Mouse (Mus musculus) stomach, postnatal 0 days (tissue): ENCODE measurements at regions not wholly inside any gene's neighbourhood (a gene's known extent, or its start where the extent isn't known, plus 50 kb on each side); places are given as distances from the start of the nearest gene placed in this dataset.

ENCODE experiments used
- ATAC-seq: fragments of 200-750 bp; cut with Nextera tagmentation; 2 replicates; pipeline ENCODE4 v1.8.0; 2017; ENCODE audit not compliant: low FRiP score, low TSS enrichment
- DNase-seq: peaks from one replicate; pipeline ENCODE4 v3.0.0-alpha.2; 2016; ENCODE audit warnings: low spot score
- H3K27ac ChIP-seq: fragments of 300-500 bp; sonication (generic); replicated peaks from 2 replicates; pipeline ENCODE4 v1.5.1; 2014; ENCODE audit warnings: mild to moderate bottlenecking, control low read depth
- H3K27me3 ChIP-seq: fragments of 300-500 bp; sonication (generic); 2 replicates; pipeline ENCODE4 v1.6.1; 2014; ENCODE audit warnings: low read length; ENCODE audit not compliant: control insufficient read depth, insufficient read depth
- H3K36me3 ChIP-seq: fragments of 300-500 bp; sonication (generic); 2 replicates; pipeline ENCODE4 v1.6.1; 2014; ENCODE audit warnings: low read length, mixed read lengths; ENCODE audit not compliant: control insufficient read depth, insufficient read depth
- H3K4me1 ChIP-seq: fragments of 300-500 bp; sonication (generic); replicated peaks from 2 replicates; pipeline ENCODE4 v1.6.1; 2014; ENCODE audit warnings: antibody characterized with exemption; ENCODE audit not compliant: control insufficient read depth, insufficient read depth
- H3K4me2 ChIP-seq: fragments of 300-500 bp; sonication (generic); replicated peaks from 2 replicates; pipeline ENCODE4 v1.6.1; 2014; ENCODE audit warnings: low read depth, mild to moderate bottlenecking, control low read depth, moderate library complexity
- H3K4me3 ChIP-seq: fragments of 300-500 bp; sonication (generic); 2 replicates; pipeline ENCODE4 v1.5.1; 2014; ENCODE audit warnings: low read depth, low read length, control low read depth
- H3K9ac ChIP-seq: fragments of 300-500 bp; sonication (generic); 2 replicates; pipeline ENCODE4 v1.6.1; 2014; ENCODE audit warnings: mild to moderate bottlenecking, low read length, control low read depth, mixed read lengths
- H3K9me3 ChIP-seq: fragments of 300-500 bp; sonication (generic); 2 replicates; pipeline ENCODE4 v1.6.1; 2016; ENCODE audit warnings: low read length; ENCODE audit not compliant: control insufficient read depth
- CTCF ChIP-seq: IDR thresholded peaks from 2 replicates; pipeline ENCODE4 v1.5.1; 2016; ENCODE audit warnings: antibody characterized with exemption, low read depth, mild to moderate bottlenecking, moderate library complexity
- EP300 ChIP-seq: optimal IDR thresholded peaks from 2 replicates; pipeline ENCODE3; 2016; ENCODE audit warnings: antibody characterized with exemption
- WGBS: fragments of 180-500 bp; shearing (Covaris S2); extraction: QIAGEN DNeasy Blood & Tissue Kit; methylation state at CpG from one replicate; pipeline ENCODE4 v1.1.7; 2014; 5-methylcytosine and 5-hydroxymethylcytosine counted together

- Histone ChIP-seq H3K4me2 (no peak overlapping the region), H3K27ac (no peak overlapping the region), H3K9me3 (no peaks in the 10 kb centered on the region), H3K4me3 (no peak overlapping the region), H3K9ac (no peak overlapping the region), H3K36me3 (no peaks in the 10 kb centered on the region), H3K4me1 (no peaks in the 10 kb centered on the region), H3K27me3 (no peaks in the 10 kb centered on the region)
- DNase-seq (no peak), ATAC-seq (no peak)
- TF ChIP-seq EP300 (no peak), CTCF (no peak)
- 72% methylated on average over 11 of the region's 11 CpGs for WGBS
These were observed 87.2 kb upstream of the Plppr5 start for GRCm38 (mm10) chr3:117487281-117488027.

- no peaks in the 10 kb centered on the region for H3K36me3 ChIP-seq
- 68% methylated on average over 2 of the region's 2 CpGs for WGBS
- no peak for DNase-seq
- no peaks in the 10 kb centered on the region for H3K9me3 ChIP-seq
- H3K4me3 ChIP-seq: no peak overlapping the region
- ATAC-seq: no peak
- H3K27me3 ChIP-seq: no peaks in the 10 kb centered on the region
- H3K4me1 ChIP-seq: no peaks in the 10 kb centered on the region
- no peak overlapping the region for H3K4me2 ChIP-seq
- H3K9ac ChIP-seq: no peak overlapping the region
- no peak overlapping the region for H3K27ac ChIP-seq
- TF ChIP-seq EP300 (no peak), CTCF (no peak)
These were observed 88.3 kb upstream of the Plppr5 start for GRCm38 (mm10) chr3:117486351-117486750.

DNA sequence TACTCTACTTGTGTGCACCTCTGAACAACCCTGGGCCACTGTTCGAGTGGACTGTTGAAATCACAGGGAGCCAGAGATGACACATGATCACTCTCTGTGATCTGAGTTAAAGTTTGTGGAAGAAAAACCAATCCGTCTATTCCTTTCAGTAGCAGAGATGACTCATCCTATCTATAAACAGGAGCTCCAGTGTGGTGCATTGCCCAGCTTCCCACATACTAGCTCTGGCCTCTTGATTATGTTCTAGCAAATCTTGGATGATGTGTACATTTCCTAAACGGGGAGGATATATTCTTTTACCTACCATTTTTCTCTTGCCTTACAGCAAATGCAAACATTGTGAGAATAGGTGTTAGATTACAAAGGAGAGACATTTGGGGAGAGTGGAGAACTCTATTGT lies 94.5 kb upstream of the Plppr5 start:
- Histone ChIP-seq H3K27ac (no peak overlapping the region), H3K9ac (no peak overlapping the region), H3K4me1 (no peaks in the 10 kb centered on the region), H3K36me3 (no peaks in the 10 kb centered on the region), H3K9me3 (no peaks in the 10 kb centered on the region), H3K4me3 (no peak overlapping the region), H3K4me2 (no peak overlapping the region), H3K27me3 (no peaks in the 10 kb centered on the region)
- WGBS: 22% methylated on average over 3 of the region's 3 CpGs
- TF ChIP-seq EP300: no peak
- TF ChIP-seq CTCF: no peak
- ATAC-seq (no peak), DNase-seq (no peak)

GRCm38 (mm10) chr3:117459507-117459906 lies 98.8 kb upstream of the Plppr4 start:
- no peak for ATAC-seq
- H3K36me3 ChIP-seq: no peaks in the 10 kb centered on the region
- 83% methylated on average over 2 of the region's 2 CpGs for WGBS
- no peaks in the 10 kb centered on the region for H3K9me3 ChIP-seq
- DNase-seq: no peak
- no peaks in the 10 kb centered on the region for H3K27me3 ChIP-seq
- no peak overlapping the region for H3K4me2 ChIP-seq
- no peaks in the 10 kb centered on the region for H3K4me1 ChIP-seq
- H3K4me3 ChIP-seq: no peak overlapping the region
- TF ChIP-seq CTCF (no peak), EP300 (no peak)
- no peak overlapping the region for H3K27ac ChIP-seq
- H3K9ac ChIP-seq: no peak overlapping the region

DNA sequence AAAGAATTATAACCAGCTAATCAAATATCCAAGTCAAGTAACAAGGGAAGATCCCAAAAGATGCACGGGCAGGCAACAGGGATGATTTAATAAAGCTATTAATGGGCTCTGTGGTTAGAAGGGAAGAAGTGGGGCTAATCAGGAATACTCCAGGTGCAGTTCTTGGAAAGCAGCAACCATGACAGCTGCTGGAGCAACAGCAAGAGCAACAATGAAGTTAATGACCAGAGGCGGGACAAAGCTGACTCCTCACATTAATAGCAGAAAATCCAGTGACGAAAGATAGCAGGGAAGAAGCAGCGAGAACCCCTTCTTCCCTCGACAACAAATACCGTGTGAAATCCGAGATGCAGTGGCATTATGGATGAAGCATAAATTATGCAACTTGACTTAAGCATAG lies 89.9 kb upstream of the Plppr4 start:
- Histone ChIP-seq H3K9me3 (no peaks in the 10 kb centered on the region), H3K9ac (no peak overlapping the region), H3K36me3 (no peaks in the 10 kb centered on the region), H3K4me3 (no peak overlapping the region), H3K27me3 (no peaks in the 10 kb centered on the region), H3K27ac (no peak overlapping the region), H3K4me2 (no peak overlapping the region), H3K4me1 (no peaks in the 10 kb centered on the region)
- WGBS: 77% methylated on average over 7 of the region's 7 CpGs
- ATAC-seq (no peak), DNase-seq (no peak)
- TF ChIP-seq EP300: no peak
- no peak for TF ChIP-seq CTCF

DNA sequence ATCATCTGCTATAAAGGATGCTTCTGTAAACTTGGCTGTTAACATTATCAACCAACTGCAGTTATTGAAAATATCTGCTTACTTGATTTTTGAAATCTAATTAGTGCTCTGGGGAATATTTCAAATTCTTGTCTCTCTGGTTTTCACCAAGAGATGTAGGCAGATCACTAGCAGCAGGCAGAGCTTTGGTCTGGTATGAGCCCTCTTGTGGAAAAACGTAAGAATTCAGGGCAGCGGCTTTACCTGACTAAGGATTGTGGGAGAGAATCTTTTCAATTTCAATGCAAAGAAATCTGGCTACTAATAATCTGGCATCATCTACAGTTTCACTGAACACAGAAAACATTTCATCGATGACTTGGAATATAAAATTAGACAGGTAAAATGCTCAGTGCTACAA lies 81.2 kb upstream of the Plppr4 start:
- Histone ChIP-seq H3K36me3 (no peaks in the 10 kb centered on the region), H3K4me1 (no peaks in the 10 kb centered on the region), H3K9me3 (no peaks in the 10 kb centered on the region), H3K27ac (no peak overlapping the region), H3K4me2 (no peak overlapping the region), H3K9ac (no peak overlapping the region), H3K4me3 (no peak overlapping the region), H3K27me3 (no peaks in the 10 kb centered on the region)
- TF ChIP-seq EP300: no peak
- TF ChIP-seq CTCF: peak; percentile 29
- DNase-seq: no peak
- WGBS: 58% methylated on average over 3 of the region's 3 CpGs
- no peak for ATAC-seq
